Mouse (Mus musculus): ENCODE data around the gene Prkcz. TPM values are rescaled to one million over a fixed set of nuclear protein-coding genes. Genes with fewer than 3 reads are reported as not detected.

The Prkcz gene
- polyA plus RNA-seq, 1 experiment from 2014 or later: 82.1 TPM

DNA sequence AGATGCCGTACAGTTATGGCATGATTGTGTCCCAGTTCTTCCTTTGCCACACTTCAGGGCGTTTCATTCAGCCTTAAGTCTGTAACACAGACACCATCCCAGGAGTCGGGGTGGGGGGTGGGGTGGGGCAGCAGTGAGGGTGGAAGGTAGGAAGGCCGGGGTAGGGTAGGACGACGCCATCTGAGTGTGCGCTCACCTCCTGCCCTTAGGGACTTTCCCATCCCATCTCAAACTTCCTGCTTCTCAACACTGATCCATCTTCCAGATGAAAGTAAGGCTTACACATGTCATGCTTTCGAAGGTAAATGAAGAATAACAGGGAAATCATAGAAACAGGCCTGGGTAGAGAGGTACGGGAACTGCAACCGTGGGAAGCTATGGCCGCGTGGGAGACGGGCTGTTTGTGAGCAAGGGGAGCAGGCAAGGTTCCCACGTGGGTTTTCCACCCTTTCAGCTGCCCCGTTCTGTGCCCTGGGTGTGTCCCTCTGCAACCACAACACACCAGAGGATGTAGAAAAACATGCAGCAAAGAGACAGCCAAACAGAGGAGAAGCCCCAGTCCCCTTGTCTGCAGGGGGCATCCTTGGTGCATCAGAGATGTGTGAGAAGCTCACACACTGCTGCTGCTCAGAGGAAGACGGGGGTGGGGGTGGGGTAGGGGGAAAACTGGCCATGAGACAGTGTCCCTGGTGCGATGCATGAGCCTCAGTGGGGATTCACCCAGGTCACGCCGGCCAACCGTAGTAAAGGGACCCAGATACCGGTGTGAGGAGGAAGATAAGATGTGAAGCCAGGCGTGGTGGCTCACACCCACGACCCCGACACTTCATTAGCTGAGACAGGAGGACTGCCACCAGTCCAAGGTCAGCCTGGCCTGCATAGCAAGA is 54.6 kb downstream of the Prkcz start:
- no peak overlapping the region for H3K27ac ChIP-seq (ENCODE audit: low read depth, low read length)
- H3K9ac ChIP-seq (replicated peaks; ENCODE audit: low read depth, low read length): no peak overlapping the region
- 71% methylated on average over 24 of the region's 24 CpGs for WGBS

DNA sequence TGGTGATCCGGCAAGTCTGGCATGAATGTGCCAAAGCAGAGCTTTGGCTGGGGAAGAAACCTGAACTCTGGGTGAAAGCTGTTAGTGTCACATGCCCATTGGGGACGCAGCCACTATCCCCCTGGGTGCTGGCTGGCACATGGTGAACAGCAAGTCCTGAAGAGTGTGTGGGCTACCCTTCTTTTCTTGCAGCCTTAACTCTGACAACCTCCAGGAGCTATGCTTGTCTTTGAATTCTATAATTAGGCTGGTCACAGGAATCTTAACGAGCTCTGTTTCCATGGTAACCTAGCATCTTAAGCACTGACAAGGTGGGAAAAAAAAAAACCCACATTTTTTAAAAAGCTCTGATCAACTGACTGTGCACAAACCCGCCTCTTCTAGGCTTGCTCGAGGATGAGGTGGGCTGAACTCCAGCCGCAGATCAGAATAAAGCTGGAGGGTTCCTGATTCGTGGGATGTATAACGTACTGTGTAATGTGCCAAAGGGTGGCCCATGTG is 55.6 kb downstream of the Prkcz start:
- no peak for ATAC-seq (ENCODE audit: low read depth)
- H3K27ac ChIP-seq (ENCODE audit: low read depth, low read length): no peak overlapping the region
- H3K4me2 ChIP-seq (ENCODE audit: low read depth, low read length): no peak overlapping the region
- H3K36me3 ChIP-seq (ENCODE audit: control insufficient read depth, insufficient read depth, low read length): no peaks in the 10 kb centered on the region
- H3K4me1 ChIP-seq (ENCODE audit: control insufficient read depth, insufficient read depth, low read length): peaks cover 21% of the 10 kb centered on the region
- no peaks in the 10 kb centered on the region for H3K9me3 ChIP-seq (ENCODE audit: control insufficient read depth, low read length)
- no peak overlapping the region for H3K9ac ChIP-seq (replicated peaks; ENCODE audit: low read depth, low read length)
- WGBS: 48% methylated on average over 8 of the region's 8 CpGs
- no peaks in the 10 kb centered on the region for H3K27me3 ChIP-seq (ENCODE audit: control insufficient read depth, insufficient read depth, low read length)
- no peak overlapping the region for H3K4me3 ChIP-seq (ENCODE audit: low read depth, low read length)

More for the DNA sequence above, 54.6 kb downstream of the Prkcz start:
- Histone ChIP-seq H3K36me3 (ENCODE audit: control insufficient read depth, insufficient read depth, low read length) (no peaks in the 10 kb centered on the region), H3K9me3 (ENCODE audit: control insufficient read depth, low read length) (no peaks in the 10 kb centered on the region), H3K4me2 (ENCODE audit: low read depth, low read length) (no peak overlapping the region), H3K4me3 (ENCODE audit: low read depth, low read length) (no peak overlapping the region), H3K27me3 (ENCODE audit: control insufficient read depth, insufficient read depth, low read length) (no peaks in the 10 kb centered on the region), H3K4me1 (ENCODE audit: control insufficient read depth, insufficient read depth, low read length) (peaks cover 21% of the 10 kb centered on the region)
- ATAC-seq (ENCODE audit: low read depth): no peak

- no peak for ATAC-seq (ENCODE audit: low read depth)
- Histone ChIP-seq H3K4me3 (ENCODE audit: low read depth, low read length) (no peak overlapping the region), H3K4me2 (ENCODE audit: low read depth, low read length) (no peak overlapping the region), H3K4me1 (ENCODE audit: control insufficient read depth, insufficient read depth, low read length) (peaks cover 21% of the 10 kb centered on the region), H3K27me3 (ENCODE audit: control insufficient read depth, insufficient read depth, low read length) (no peaks in the 10 kb centered on the region), H3K9ac (replicated peaks; ENCODE audit: low read depth, low read length) (no peak overlapping the region), H3K9me3 (ENCODE audit: control insufficient read depth, low read length) (no peaks in the 10 kb centered on the region), H3K27ac (ENCODE audit: low read depth, low read length) (no peak overlapping the region), H3K36me3 (ENCODE audit: control insufficient read depth, insufficient read depth, low read length) (no peaks in the 10 kb centered on the region)
- WGBS: 94% methylated on average over 7 of the region's 7 CpGs
Measured at GRCm38 (mm10) chr4:155304508-155305096, 56.6 kb downstream of the Prkcz start.

- no peak overlapping the region for H3K9ac ChIP-seq (replicated peaks; ENCODE audit: low read depth, low read length)
- no peak overlapping the region for H3K4me2 ChIP-seq (ENCODE audit: low read depth, low read length)
- no peaks in the 10 kb centered on the region for H3K9me3 ChIP-seq (ENCODE audit: control insufficient read depth, low read length)
- WGBS: 61% methylated on average over 4 of the region's 4 CpGs
- no peaks in the 10 kb centered on the region for H3K27me3 ChIP-seq (ENCODE audit: control insufficient read depth, insufficient read depth, low read length)
- no peak overlapping the region for H3K27ac ChIP-seq (ENCODE audit: low read depth, low read length)
- no peaks in the 10 kb centered on the region for H3K36me3 ChIP-seq (ENCODE audit: control insufficient read depth, insufficient read depth, low read length)
- no peak for ATAC-seq (ENCODE audit: low read depth)
- H3K4me3 ChIP-seq (ENCODE audit: low read depth, low read length): no peak overlapping the region
- peaks cover 13% of the 10 kb centered on the region; the same call in 1 of the 2 replicates for H3K4me1 ChIP-seq (ENCODE audit: control insufficient read depth, insufficient read depth, low read length)
Measured at GRCm38 (mm10) chr4:155301965-155302364, 59.2 kb downstream of the Prkcz start.

DNA sequence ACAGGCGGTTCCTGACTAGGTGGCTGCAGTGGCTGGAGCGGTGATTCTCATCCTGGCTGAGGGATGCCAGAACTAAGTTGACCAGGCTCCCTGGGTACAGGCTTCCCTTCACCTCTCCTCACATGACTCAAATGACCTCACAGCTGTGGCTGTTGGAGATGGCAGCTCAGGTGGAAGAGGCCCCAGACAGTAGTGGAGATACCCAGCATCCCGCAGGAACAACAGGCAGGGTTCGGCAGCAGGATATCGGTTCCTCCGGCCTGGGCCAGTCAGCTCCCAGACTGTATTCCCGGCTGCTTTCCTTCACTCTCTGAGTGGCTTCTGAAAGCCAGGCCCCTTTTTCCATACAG is 60.1 kb downstream of the Prkcz start:
- no peaks in the 10 kb centered on the region for H3K9me3 ChIP-seq (ENCODE audit: control insufficient read depth, low read length)
- H3K27ac ChIP-seq (ENCODE audit: low read depth, low read length): no peak overlapping the region
- WGBS: 87% methylated on average over 7 of the region's 7 CpGs
- peaks cover 8% of the 10 kb centered on the region; the same call in 1 of the 2 replicates for H3K4me1 ChIP-seq (ENCODE audit: control insufficient read depth, insufficient read depth, low read length)
- no peaks in the 10 kb centered on the region for H3K36me3 ChIP-seq (ENCODE audit: control insufficient read depth, insufficient read depth, low read length)
- ATAC-seq (ENCODE audit: low read depth): no peak
- H3K27me3 ChIP-seq (ENCODE audit: control insufficient read depth, insufficient read depth, low read length): no peaks in the 10 kb centered on the region
- H3K9ac ChIP-seq (replicated peaks; ENCODE audit: low read depth, low read length): no peak overlapping the region
- H3K4me2 ChIP-seq (ENCODE audit: low read depth, low read length): no peak overlapping the region
- no peak overlapping the region for H3K4me3 ChIP-seq (ENCODE audit: low read depth, low read length)

DNA sequence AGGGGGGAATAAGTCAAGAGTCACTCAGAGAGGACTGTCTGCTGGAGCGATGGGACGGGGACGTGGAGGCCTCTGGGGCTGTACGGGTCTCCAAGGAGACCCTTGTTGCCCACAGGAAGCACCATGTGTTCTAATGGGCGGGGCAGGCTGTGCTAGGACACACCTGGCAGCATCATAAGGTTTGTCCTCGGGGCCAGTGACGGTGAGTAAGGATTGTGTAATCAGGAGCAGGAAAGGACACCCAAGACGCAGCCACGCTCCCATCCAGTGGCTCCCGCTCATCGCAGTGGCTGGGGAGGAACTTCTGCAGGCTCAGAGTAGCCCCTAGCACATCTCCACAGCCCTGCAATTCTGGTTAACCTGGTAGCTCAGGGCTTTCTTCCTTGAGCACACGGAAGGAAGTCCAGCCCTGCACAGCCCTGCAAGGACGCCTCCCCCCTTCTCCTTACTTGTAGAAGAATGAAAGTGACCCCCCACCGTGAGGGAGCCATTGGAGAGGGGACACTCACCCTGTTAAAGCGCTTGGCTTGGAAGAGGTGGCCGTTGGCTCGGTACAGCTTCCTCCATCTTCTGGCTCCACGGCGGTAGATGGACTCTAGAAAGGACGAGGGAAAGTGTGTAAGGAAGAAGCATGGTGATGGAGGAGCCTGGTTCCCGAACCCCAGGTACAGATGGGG is 60.6 kb downstream of the Prkcz start:
- ATAC-seq (ENCODE audit: low read depth): no peak
- Histone ChIP-seq H3K4me3 (ENCODE audit: low read depth, low read length) (no peak overlapping the region), H3K27ac (ENCODE audit: low read depth, low read length) (no peak overlapping the region), H3K9ac (replicated peaks; ENCODE audit: low read depth, low read length) (no peak overlapping the region), H3K9me3 (ENCODE audit: control insufficient read depth, low read length) (no peaks in the 10 kb centered on the region), H3K36me3 (ENCODE audit: control insufficient read depth, insufficient read depth, low read length) (no peaks in the 10 kb centered on the region), H3K27me3 (ENCODE audit: control insufficient read depth, insufficient read depth, low read length) (no peaks in the 10 kb centered on the region), H3K4me2 (ENCODE audit: low read depth, low read length) (no peak overlapping the region), H3K4me1 (ENCODE audit: control insufficient read depth, insufficient read depth, low read length) (peaks cover 8% of the 10 kb centered on the region; the same call in 1 of the 2 replicates)
- WGBS: 79% methylated on average over 21 of the region's 21 CpGs

GRCm38 (mm10) chr4:155298826-155299225 is 62.3 kb downstream of the Prkcz start:
- no peaks in the 10 kb centered on the region for H3K27me3 ChIP-seq (ENCODE audit: control insufficient read depth, insufficient read depth, low read length)
- 81% methylated on average over 4 of the region's 4 CpGs for WGBS
- H3K4me1 ChIP-seq (ENCODE audit: control insufficient read depth, insufficient read depth, low read length): no peaks in the 10 kb centered on the region
- H3K4me3 ChIP-seq (ENCODE audit: low read depth, low read length): no peak overlapping the region
- H3K36me3 ChIP-seq (ENCODE audit: control insufficient read depth, insufficient read depth, low read length): no peaks in the 10 kb centered on the region
- no peak for ATAC-seq (ENCODE audit: low read depth)
- no peak overlapping the region for H3K4me2 ChIP-seq (ENCODE audit: low read depth, low read length)
- no peak overlapping the region for H3K9ac ChIP-seq (replicated peaks; ENCODE audit: low read depth, low read length)
- no peak overlapping the region for H3K27ac ChIP-seq (ENCODE audit: low read depth, low read length)
- no peaks in the 10 kb centered on the region for H3K9me3 ChIP-seq (ENCODE audit: control insufficient read depth, low read length)

DNA sequence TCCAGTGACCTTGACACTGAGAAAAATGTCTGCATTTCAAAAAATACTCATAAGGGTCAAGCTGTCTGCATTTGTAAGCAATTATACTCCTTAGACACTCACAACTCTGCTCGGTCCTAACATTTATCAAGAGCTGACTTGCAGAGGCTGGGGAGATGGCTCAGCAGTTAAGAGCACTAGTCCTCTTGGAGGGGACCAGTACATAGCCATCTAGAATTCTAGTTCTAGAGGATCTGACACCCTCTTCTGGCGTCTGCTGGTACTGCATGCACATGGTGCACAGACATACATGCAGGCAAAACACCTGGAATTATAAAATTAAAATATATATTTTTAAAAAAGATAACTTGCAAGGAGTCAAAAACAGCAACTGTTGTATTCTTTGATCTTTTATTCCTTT is 64.1 kb downstream of the Prkcz start:
- no peak overlapping the region for H3K9ac ChIP-seq (replicated peaks; ENCODE audit: low read depth, low read length)
- no peaks in the 10 kb centered on the region for H3K4me1 ChIP-seq (ENCODE audit: control insufficient read depth, insufficient read depth, low read length)
- H3K27ac ChIP-seq (ENCODE audit: low read depth, low read length): no peak overlapping the region
- 53% methylated on average over 2 of the region's 2 CpGs for WGBS
- H3K4me3 ChIP-seq (ENCODE audit: low read depth, low read length): no peak overlapping the region
- no peak for ATAC-seq (ENCODE audit: low read depth)
- H3K27me3 ChIP-seq (ENCODE audit: control insufficient read depth, insufficient read depth, low read length): no peaks in the 10 kb centered on the region
- H3K4me2 ChIP-seq (ENCODE audit: low read depth, low read length): no peak overlapping the region
- no peaks in the 10 kb centered on the region for H3K36me3 ChIP-seq (ENCODE audit: control insufficient read depth, insufficient read depth, low read length)
- no peaks in the 10 kb centered on the region for H3K9me3 ChIP-seq (ENCODE audit: control insufficient read depth, low read length)

GRCm38 (mm10) chr4:155295996-155296395 is 65.2 kb downstream of the Prkcz start:
- Histone ChIP-seq H3K9me3 (ENCODE audit: control insufficient read depth, low read length) (no peaks in the 10 kb centered on the region), H3K4me2 (ENCODE audit: low read depth, low read length) (no peak overlapping the region), H3K27me3 (ENCODE audit: control insufficient read depth, insufficient read depth, low read length) (no peaks in the 10 kb centered on the region), H3K27ac (ENCODE audit: low read depth, low read length) (no peak overlapping the region), H3K36me3 (ENCODE audit: control insufficient read depth, insufficient read depth, low read length) (no peaks in the 10 kb centered on the region), H3K4me1 (ENCODE audit: control insufficient read depth, insufficient read depth, low read length) (no peaks in the 10 kb centered on the region), H3K9ac (replicated peaks; ENCODE audit: low read depth, low read length) (no peak overlapping the region), H3K4me3 (ENCODE audit: low read depth, low read length) (no peak overlapping the region)
- WGBS: 74% methylated on average over 4 of the region's 4 CpGs
- no peak for ATAC-seq (ENCODE audit: low read depth)

Measured in neural tube, embryonic 14.5 days (tissue).